Mouse (Mus musculus): ENCODE results near the gene Stoml1. TPM values are rescaled to one million over a fixed set of nuclear protein-coding genes. Genes with fewer than 3 reads are reported as not detected.
"Not testable (repeated sequence)": the region's sequence is repeated elsewhere in the genome, so short reads cannot be mapped to it uniquely, and the experiment has no call there.

The Stoml1 gene
- total RNA-seq, 2 experiments from 2014 or later: 6.8 to 7.3 TPM

DNA sequence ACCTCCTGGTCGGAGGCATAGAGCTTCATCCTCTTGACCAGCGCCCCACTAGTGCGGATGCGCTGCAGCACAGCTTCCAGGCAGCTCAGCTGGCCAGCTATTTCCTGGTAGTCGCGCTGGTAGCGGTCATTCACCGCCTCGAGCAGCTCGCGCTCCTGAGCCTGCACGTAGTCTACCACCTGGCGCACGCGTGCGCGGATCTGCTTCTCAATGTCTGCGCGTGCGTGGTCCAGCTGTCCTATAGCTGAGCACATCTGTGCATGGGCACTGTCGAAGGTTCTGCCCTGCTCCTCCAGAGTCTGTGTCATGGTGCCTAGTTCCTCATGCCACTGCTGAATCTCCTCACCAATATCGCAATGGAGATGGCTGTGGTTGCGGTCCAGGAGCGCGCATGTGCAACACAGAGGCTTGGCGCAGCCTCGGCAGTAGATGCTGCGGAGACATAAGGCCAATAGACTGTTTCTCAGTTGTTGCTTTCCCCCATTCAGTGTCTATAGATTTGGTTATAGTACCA, 18.4 kb upstream of the Stoml1 start:
- DNase-seq (ENCODE audit: low spot score): no peak

DNA sequence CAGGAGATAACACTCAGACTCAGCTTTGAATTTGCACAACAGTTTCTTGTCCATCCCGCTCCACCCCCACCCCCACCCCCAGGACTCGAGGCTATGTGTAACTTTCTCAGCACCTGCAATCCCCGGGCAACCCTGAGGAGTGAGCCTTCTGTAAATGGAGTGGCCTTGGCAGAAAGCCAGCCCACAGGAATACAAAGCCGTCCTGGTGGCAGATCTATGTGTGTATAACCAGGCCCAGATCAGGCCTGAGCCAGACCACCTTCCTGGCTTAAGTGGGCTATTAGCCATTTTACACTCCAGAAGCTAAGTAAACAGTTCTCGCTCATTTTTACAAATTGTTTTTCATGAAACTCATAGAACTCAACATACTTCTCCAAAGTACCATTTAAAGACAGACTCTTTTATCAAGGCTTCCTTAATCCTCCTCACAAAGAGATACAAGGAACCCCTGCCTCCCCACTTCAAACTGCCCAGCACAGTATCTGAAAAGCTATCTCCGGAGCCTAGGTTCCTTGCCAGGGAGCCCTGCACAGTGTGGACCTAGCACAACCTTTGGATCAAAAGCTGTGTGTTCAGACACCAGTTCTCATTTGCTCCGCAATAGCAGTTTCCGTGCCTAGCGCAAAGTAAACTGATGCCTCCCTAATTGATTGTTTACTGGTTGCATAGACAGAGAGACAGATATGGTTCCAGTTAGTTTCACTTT, 11.0 kb upstream of the Stoml1 start:
- DNase-seq (ENCODE audit: low spot score): no peak

DNA sequence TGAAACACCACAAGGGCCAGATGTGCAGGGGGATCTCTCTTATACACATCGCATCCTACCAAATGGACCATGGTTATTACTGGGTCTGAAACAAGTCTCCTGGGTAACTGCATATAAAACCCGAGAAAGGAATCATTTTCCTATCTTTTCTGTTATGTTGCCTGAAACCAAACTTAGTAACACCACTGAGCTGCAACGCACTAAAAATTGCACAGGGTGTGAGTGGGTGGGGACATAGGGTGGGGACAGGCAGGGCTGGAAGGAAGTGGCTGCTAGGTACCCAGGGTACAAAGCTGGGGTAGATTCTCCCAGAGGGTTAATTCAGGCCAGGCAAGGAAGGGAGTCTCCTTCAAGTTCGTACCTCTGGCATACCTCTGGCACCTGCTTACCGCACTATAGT, 10.3 kb upstream of the Stoml1 start:
- DNase-seq (ENCODE audit: low spot score): no peak

DNA sequence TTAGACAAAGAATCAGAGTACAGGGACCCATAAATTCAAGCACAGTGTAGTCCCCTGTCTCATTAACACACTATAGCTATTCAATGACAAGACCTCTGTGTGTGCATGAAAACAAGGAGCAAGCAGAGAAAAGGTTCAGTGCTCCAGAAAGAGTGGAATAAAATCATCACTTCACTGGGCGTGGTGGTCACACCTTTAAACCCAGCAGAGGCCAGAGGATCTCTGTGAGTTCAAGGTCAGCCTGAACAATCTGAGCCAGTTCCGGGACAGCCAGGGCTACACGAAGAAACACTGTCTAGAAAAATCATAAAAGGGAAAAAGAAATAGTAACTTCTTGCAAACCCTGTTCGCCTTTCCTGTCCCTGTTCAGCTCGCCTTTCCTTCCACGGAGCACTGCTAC, 9.3 kb upstream of the Stoml1 start:
- DNase-seq (ENCODE audit: low spot score): no peak

DNA sequence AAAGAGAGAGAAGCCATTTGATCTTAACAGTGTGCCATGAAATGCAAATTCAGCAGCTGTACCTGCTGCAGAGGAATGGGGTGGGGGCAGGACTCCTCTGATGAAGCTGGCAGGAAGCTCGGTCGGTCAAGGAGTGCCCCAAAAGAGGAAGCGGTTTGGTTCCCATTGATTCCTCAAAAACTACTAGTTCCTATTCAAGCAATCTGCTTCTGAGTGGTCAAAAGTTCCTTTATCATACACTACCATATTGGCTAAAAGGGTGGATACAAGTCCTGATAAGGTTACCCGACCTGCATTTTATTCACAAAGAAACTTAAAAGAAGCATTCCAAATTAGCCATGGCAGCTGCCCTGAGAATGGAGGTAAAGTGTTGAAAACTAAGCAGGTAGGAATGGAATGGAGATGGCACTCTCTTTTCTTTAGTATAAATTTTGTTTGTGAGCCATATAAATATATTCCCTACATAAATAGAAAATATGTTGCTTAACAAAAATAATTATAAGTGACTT, 6.8 kb upstream of the Stoml1 start:
- DNase-seq (ENCODE audit: low spot score): no peak

DNA sequence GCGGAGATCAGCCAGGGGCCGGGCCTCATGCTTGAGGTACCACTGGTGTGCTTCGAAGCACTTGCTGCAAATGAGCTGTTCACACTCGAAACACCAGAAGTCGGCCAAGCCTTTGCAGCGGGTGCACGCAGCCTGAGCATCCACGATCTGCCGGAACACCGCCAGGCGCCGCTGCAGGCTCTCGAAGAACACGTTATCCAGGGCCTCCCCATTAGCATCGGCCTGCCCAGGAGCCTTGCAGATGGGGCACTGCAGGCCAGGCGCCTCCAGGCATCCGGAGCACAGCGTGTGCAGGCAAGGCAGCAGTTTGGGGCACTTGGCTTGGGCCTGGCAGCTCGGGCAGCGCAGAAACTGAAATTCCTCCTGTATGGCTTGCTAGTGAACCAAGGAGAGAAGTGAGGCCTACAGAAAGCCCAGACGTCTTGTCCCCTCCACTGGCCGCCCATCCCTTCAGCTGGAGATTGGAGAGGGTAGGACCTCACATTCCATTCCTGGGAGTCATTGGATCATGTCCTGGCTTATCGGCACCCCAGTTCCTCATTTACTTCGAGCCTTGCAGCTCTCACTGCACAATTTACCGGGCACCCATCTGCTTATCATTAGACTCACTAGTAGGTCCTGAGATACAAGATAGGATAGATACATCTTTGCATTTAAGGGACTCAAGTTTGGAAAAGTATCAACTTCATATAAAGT, 5.8 kb upstream of the Stoml1 start:
- peak; percentile 63 for DNase-seq (ENCODE audit: low spot score)

DNA sequence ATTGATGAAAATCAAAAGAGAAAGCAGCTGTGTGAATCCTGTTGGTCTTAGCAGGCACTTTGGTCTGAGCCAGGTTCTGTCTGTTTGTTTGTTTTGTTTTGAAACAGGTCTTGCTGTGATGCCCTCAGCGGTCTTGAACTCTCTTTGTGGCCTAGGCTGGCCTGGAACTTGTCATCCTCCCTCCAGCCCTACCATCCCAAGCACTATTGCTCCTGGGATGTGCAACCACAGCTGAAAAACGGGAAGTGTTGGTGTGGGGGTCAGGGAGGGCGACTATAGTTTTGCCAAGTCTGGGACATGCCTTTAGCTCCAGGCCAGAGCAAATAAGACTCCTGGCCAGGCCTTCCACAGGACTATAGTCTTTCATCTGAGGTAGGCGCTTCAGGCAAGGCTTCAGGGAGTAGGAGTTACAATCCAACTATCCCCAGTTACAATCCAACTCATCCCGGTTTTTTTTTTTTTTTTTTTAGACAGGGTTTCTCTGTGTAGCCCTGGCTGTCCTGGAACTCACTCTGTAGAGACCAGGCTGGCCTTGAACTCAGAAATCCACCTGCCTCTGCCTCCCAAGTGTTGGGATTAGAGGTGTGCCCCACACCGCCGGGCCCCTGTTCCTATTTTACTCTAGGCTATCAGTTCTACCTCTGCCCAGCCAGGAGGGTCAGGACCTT, 4.1 kb upstream of the Stoml1 start:
- no peak for DNase-seq (ENCODE audit: low spot score)

DNA sequence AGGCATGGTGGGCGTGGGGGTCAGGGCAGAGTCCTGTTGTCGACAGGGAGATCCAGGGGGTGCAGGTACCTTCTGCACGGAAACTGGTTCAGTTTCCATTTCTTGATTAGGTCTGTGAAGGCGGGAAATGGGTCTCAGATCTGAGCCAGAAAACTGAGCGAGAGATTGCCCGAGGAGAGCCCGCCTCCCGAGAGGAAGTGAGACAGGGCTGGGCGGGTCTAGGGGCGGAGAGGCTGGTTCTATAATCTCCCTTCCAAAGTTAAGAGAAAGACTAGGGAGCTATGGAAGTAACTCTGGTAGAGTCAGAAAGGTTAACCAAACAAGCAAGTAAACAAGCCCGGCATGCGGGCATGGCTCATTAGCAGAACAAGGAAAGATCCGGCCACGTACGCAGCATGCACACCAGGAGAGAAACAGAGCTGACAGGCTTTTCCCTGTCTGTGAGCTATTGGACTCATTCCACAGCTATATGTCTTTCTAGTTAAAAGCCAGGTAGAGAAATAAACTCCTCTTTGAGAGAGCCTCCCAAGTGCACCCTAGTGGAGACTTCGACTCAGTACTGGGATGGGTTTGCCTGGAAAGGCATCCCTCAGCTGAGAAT, 3.3 kb upstream of the Stoml1 start, which contains the start of gene Pml:
Gene Pml, minus strand, starts transcription at position 195 of the 601 bp plus-strand sequence.
- peak; percentile 78 for DNase-seq (ENCODE audit: low spot score)

DNA sequence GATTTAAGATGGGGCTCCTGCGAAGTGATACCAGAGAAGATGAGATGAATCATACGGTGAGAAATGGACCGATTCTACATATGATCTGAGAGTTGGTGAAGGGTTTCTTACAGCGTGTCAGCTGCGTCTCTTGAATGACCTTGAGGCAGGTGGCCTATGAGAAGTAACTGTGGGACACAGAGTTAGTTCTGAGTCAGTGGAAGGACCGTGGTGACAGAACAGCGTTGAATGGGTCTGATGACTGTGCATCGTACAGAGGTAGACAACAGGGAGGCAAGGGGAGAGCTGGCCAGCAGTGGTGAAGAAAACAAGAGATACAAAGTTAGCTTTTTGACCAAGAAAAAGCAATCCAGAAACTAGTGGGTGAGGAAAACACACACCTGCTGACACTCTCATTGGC, 2.6 kb upstream of the Stoml1 start:
- no peak for DNase-seq (ENCODE audit: low spot score)

DNA sequence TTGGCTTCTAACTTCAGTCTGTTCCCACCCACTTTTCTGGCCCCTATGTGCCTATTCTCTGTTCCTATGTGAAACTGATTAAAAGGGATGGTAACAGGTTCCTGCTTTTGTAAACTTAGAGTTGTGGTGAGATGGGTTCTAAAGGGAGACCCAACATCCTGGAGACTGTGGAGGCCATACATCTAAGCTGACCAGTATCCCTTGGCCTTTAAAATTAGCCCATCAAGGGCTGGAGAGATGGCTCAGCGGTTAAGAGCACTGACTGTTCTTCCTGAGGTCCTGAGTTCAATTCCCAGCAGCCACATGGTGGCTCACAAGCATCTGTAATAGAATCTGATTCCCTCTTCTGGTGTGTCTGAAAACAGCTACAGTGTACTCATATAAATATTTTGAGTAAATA, 2.2 kb upstream of the Stoml1 start:
- DNase-seq (ENCODE audit: low spot score): not testable (repeated sequence)

DNA sequence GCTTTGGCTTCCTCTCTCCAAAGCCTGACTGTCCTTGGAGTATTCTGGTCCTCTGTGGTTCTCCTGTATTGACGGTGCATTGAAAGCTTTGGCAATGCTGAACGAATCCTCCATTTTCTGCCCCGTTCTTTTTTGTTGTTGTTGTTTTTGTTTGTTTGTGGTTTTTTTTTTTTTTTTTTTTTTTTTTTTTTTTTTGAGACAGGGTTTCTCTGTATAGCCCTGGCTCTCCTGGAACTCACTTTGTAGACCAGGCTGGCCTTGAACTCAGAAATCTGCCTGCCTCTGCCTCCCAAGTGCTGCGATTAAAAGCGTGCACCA, 800 bp downstream of the Stoml1 start:
- DNase-seq (ENCODE audit: low spot score): not testable (repeated sequence)

DNA sequence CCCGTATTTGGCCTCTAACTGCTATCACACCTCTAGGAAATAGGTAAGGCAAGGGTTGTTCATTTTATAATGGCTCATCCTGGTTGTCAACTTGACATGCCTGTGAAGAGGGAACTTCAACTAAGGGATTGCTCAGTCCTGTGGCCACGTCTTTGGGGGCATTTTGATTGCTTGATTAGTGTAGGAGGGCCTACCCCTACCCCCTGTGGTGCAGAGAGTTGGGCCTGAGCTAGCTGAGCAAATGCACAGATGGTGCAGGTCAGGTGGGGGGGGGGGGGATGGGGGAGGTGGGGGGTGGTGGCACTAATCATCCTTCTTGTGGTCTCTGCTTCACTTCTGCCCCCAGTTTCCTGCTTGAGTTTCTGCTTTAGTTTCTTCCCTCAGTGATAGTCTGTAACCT, 2.1 kb downstream of the Stoml1 start:
- DNase-seq (ENCODE audit: low spot score): no peak

DNA sequence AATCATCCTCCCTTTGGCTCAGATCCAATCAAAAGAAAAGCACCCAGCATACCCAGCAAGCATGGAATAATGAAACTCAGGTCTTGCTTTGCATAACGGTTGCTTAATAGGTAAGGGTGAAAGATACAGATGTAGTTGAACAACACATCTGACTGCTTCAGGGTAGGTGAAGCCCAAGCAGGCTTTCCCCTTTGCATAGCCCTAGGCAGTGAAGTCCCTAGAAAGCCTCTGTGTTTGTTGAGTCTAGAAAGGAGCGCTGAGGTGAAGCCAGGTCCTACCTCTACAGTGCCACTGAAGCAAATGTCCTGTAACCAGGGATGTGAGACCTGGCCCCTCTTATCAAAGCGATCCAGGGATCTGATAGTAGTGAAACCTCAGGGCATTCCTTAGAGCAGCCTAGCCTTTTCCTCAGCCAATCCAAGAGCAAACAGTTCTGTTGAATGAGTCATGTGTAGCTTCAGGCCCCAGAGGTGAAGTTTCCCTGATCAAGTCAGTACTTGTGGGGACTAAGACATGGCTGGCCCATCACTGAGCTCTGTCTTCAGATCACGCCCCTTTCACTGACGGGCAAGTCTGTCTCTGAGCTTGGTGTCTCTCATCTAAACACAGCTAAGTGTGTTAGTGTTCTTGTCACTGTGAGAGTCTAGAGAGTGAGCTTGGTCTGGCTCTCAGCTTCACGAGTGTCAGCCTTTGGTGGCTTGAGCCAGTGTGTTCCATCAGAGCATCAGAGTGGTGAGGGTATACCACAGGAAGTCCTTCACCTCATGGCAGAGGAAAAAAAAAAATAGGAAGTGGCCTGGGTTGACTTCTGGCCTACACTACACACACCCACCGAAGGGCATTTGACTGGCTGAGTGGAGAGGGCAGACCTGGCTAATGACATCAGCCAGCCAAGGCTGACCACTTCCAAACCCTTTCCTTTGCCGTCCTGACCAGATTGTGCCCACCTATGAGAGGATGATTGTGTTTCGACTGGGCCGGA, 3.0 kb downstream of the Stoml1 start:
- DNase-seq (ENCODE audit: low spot score): no peak

DNA sequence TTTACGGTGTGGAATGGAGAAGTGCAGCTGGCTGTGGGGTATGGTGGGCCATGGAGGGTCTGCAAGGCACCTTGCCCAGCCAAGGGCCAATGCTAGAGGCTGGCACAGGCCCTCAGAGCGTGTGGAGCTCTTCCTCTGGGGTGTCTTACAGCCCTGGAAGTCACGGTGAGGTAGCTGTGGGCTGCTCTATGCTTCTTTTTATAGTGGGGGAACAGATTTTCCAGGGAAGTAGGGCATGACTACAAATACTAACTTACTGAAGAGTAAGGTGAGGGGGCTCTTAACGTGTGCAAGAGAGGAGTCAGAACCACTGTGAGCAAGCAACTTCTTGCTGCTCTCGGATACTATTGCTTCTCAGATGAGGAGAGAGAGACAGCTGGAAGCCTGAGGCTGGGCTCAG, 9.5 kb downstream of the Stoml1 start:
- no peak for DNase-seq (ENCODE audit: low spot score)

DNA sequence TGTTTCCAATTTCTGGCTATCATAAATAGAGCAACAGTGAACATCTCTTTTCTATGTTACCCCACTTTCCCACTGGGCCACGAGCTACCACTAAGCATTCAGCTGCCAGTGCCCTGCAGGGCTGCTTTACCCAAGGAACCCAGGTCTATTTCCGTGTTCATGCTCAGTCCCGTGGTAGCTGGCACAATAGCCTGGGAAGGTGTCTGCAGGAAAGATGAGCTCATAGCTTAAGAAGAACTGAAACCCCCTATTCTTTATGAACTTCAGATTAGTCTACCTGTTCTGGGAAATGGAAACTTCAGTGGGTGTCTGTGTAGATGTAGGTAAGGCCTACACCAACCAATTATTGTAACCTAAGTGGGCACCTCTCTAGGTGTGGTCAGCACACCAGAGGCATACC, 12.4 kb downstream of the Stoml1 start:
- DNase-seq (ENCODE audit: low spot score): no peak

DNA sequence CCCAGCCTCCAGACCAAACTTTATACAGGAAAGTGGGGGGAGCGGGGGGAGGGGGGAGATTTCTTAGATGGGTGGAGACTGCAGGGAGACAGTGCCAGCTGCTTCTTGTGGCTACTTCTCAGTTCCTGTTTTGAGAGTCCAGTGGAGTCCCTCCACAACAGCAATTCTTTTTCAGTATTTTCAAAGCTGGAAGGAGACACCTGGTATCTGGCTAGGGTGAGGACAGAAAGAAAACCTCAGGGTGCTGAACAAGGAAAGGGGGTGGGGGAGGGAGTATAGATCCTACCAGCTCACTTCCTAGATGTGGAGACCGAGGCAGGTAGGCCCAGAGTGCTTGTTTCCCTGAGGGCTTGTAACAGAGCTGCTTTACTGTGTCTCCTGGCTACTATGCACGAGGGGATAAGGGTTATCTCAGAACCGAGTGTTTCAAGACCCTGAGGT, 13.6 kb downstream of the Stoml1 start:
- DNase-seq (ENCODE audit: low spot score): no peak

DNA sequence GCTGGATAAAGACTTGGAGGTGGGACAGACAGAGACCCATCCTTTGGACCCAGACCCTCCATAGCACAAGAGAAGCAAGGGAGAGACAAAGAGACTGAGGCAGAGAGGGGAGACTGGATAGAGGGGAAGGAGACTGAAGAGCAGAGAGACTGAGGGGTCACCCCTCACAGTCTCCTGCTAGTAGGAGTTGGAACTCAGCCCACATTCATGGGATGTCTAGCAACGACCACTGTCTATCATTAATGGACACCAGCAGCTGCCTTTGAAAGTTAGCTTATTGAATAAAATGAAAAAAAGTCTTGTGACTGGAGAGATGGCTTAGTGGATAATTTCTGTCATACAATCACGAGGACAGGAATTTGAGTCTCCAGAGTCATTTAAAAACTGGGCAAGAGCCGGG, 14.1 kb downstream of the Stoml1 start:
- no peak for DNase-seq (ENCODE audit: low spot score)

DNA sequence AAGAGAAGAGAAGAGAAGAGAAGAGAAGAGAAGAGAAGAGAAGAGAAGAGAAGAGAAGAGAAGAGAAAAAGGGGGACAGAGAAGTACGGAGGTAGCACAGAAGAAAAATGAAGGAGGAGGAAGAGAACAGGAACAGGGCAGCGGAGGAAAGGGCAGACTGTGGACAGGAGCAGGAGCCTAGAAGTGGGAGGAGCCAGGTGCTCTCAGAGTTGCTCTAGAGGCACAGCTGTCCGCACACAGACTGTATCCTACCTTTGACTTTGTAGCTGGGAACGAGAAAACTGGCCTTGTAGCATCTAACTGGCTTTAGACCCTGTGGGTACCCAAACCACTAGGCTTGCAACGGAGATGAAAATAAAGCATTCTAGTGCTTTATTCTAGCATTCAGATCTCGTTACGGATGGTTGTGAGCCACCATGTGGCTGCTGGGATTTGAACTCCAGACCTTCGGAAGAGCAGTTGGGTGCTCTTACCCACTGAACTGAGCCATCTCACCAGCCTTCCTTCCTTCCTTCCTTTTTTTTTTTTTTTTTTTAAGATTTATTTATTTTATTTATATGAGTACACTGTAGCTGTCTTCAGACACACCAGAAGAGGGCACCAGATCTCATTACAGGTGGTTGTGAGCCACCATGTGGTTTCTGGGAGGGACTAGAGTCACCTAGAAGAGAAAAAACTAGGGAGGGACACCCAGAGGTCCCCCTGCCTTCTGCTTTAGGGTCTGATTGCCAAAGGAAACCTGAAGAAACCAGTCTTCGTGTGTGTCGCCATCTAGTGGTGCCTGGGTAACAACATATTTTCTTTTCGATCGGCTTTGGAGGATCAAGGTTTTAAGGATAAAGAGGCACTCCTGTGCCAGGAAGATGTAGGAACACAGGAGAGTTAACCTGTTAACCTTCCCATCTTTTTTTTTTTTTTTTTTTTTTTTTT, 15.7 kb downstream of the Stoml1 start:
- DNase-seq (ENCODE audit: low spot score): peak; percentile 58

DNA sequence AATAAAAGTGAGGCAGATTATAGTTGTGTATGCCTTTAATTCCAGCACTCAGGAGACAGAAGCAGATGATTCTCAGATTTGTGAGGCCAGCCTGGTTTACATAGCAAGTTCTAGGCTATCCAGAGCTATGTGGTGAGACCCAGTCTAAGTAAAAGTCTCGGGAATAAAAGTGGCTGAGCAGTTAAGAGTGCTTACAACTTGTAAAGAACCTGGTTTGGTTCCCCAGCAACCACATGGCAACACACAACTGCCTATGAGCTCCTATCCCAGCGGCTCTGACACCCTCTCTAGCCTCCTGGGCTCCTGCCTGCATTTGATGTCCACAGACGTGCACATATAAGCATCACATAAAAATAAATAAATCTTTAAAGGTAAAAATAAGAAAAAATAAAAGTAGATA, 17.1 kb downstream of the Stoml1 start:
- DNase-seq (ENCODE audit: low spot score): no peak

DNA sequence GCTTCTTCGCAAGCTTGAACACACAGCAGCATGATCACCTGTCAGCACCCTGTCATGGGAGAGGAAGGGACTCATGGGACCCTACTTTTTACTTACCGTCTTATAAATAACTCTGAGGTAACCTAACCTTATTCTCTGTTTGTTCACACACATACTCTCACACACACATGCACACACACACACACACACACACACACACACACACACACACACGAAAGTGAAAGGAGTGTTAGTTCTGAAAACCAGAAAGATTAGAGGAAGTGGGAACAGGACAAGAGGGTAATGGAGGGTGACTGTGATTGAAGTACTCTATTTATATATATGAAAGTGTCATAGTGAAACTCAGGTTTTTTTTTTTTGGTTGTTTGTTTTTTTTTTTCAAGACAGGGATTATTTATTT, 18.1 kb downstream of the Stoml1 start:
- DNase-seq (ENCODE audit: low spot score): no peak

All from gastrocnemius, adult 18-20 months (tissue).